Mouse (Mus musculus) heart, embryonic 11.5 days (tissue): ENCODE measurements at regions not wholly inside any gene's neighbourhood (a gene's known extent, or its start where the extent isn't known, plus 50 kb on each side); places are given as distances from the start of the nearest gene placed in this dataset.

ENCODE experiments used
- ATAC-seq: fragments of 200-750 bp; cut with Nextera tagmentation; replicated peaks from 2 replicates; pipeline ENCODE4 v1.8.0; 2017; ENCODE audit warnings: moderate library complexity; ENCODE audit not compliant: insufficient number of reproducible peaks, low FRiP score, low TSS enrichment
- H3K27ac ChIP-seq: fragments of 300-500 bp; sonication (generic); 2 replicates; pipeline ENCODE4 v1.5.1; 2014; ENCODE audit warnings: mild to moderate bottlenecking, low read depth, low read length
- H3K27me3 ChIP-seq: fragments of 300-500 bp; sonication (generic); 2 replicates; pipeline ENCODE4 v1.6.1; 2014; ENCODE audit warnings: mild to moderate bottlenecking, low read length, mixed read lengths; ENCODE audit not compliant: control insufficient read depth, insufficient read depth
- H3K36me3 ChIP-seq: fragments of 300-500 bp; sonication (generic); 2 replicates; pipeline ENCODE4 v1.6.1; 2014; ENCODE audit warnings: mild to moderate bottlenecking, low read length, moderate library complexity, mixed read lengths; ENCODE audit not compliant: control insufficient read depth, insufficient read depth
- H3K4me1 ChIP-seq: fragments of 300-500 bp; sonication (generic); 2 replicates; pipeline ENCODE4 v1.6.1; 2014; ENCODE audit warnings: low read length; ENCODE audit not compliant: control insufficient read depth, insufficient read depth
- H3K4me2 ChIP-seq: fragments of 300-500 bp; sonication (generic); 2 replicates; pipeline ENCODE4 v1.6.1; 2014; ENCODE audit warnings: mild to moderate bottlenecking, moderate library complexity
- H3K4me3 ChIP-seq: fragments of 300-500 bp; sonication (generic); 2 replicates; pipeline ENCODE4 v1.5.1; 2014; ENCODE audit warnings: low read depth, low read length
- H3K9ac ChIP-seq: fragments of 300-500 bp; sonication (generic); 2 replicates; pipeline ENCODE4 v1.6.1; 2014; ENCODE audit warnings: mild to moderate bottlenecking, low read depth, low read length, moderate library complexity
- H3K9me3 ChIP-seq: fragments of 300-500 bp; sonication (generic); replicated peaks from 2 replicates; pipeline ENCODE4 v1.6.1; 2016; ENCODE audit warnings: low read length; ENCODE audit not compliant: control insufficient read depth
- WGBS: fragments of 180-500 bp; shearing (Covaris S2); extraction: QIAGEN DNeasy Blood & Tissue Kit; methylation state at CpG from one replicate; pipeline ENCODE4 v1.1.7; 2014; ENCODE audit not compliant: insufficient replicate concordance; 5-methylcytosine and 5-hydroxymethylcytosine counted together

DNA sequence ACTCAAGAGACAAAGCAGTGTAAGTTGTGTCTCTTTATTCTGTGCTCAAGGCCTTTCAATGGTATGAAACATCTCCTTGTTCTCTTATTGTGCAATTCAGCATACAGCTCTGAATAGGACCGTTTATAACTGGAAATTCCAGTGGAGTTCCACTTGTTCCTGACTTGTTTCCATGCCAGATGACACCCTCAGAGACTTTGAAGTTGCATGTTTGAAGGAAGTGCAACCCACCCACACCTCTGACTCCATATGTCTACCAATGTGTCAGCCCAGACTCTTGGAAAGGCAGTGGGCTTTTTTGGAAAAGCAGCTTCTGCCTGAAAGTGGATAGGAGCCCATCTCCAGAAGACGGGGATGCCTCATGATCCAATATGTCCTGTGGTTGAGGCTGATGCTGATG lies 288.1 kb downstream of the Osr1 start:
- Histone ChIP-seq H3K27me3 (no peaks in the 10 kb centered on the region), H3K27ac (no peak overlapping the region), H3K4me1 (no peaks in the 10 kb centered on the region), H3K4me3 (no peak overlapping the region), H3K9ac (no peak overlapping the region), H3K9me3 (no peaks in the 10 kb centered on the region), H3K4me2 (no peak overlapping the region), H3K36me3 (no peaks in the 10 kb centered on the region)
- ATAC-seq = no peak
- WGBS = 74% methylated on average over 2 of the region's 2 CpGs

DNA sequence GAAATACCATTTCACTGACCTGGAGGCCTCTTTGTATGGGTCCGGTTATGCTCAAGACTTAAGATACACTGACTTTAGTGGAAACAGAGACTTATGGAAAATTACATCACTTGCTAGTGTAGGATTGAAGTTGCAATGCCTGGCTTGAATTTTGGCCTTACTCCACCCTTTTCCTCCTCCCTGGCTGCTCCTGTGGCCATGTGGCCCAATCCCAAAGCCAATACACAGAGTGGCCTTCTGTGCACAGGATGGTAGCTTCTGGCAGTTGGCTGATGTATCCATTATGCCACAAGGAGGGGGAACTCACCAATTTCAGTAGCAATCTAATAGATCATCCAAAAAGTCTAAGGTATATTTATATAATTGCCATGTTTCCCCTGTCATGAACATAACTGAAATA lies 292.4 kb downstream of the Osr1 start:
- no peak overlapping the region for H3K4me2 ChIP-seq
- H3K4me1 ChIP-seq = no peaks in the 10 kb centered on the region
- no peak overlapping the region for H3K27ac ChIP-seq
- no peaks in the 10 kb centered on the region for H3K36me3 ChIP-seq
- no peaks in the 10 kb centered on the region for H3K9me3 ChIP-seq
- no peak for ATAC-seq
- H3K4me3 ChIP-seq = no peak overlapping the region
- H3K9ac ChIP-seq = no peak overlapping the region
- no peaks in the 10 kb centered on the region for H3K27me3 ChIP-seq
- WGBS = 91% methylated on average over 1 of the region's 1 CpGs

DNA sequence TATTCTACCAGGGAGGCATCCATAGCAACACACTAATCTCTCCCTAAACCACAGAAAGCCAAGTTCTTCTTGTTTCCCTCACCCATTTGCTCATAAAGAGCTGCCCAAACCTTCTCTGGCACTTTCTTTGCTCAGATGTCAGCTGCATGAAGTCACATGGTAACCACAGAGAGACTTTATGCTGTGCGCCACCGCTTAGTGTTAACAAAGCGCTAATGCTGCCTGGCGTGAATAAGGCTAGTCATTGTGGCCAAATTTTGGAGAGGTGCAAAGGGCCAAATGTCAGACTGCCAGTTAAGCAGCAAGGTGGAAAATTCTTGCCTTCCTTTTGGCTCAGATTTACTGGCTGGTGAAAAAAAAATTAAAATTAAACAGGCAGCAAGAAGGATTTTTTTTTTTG lies 302.3 kb downstream of the Osr1 start:
- no peak overlapping the region for H3K27ac ChIP-seq
- H3K4me1 ChIP-seq = no peaks in the 10 kb centered on the region
- no peaks in the 10 kb centered on the region for H3K27me3 ChIP-seq
- H3K4me3 ChIP-seq = no peak overlapping the region
- H3K9me3 ChIP-seq = no peaks in the 10 kb centered on the region
- WGBS = 89% methylated on average over 4 of the region's 4 CpGs
- no peaks in the 10 kb centered on the region for H3K36me3 ChIP-seq
- H3K9ac ChIP-seq = no peak overlapping the region
- no peak for ATAC-seq
- no peak overlapping the region for H3K4me2 ChIP-seq

GRCm38 (mm10) chr12:9873214-9873613 lies 303.3 kb downstream of the Osr1 start:
- H3K4me1 ChIP-seq = no peaks in the 10 kb centered on the region
- no peak overlapping the region for H3K27ac ChIP-seq
- H3K4me2 ChIP-seq = no peak overlapping the region
- no peak for ATAC-seq
- 93% methylated on average over 1 of the region's 1 CpGs for WGBS
- H3K9ac ChIP-seq = no peak overlapping the region
- H3K9me3 ChIP-seq = no peaks in the 10 kb centered on the region
- no peaks in the 10 kb centered on the region for H3K27me3 ChIP-seq
- no peaks in the 10 kb centered on the region for H3K36me3 ChIP-seq
- no peak overlapping the region for H3K4me3 ChIP-seq

DNA sequence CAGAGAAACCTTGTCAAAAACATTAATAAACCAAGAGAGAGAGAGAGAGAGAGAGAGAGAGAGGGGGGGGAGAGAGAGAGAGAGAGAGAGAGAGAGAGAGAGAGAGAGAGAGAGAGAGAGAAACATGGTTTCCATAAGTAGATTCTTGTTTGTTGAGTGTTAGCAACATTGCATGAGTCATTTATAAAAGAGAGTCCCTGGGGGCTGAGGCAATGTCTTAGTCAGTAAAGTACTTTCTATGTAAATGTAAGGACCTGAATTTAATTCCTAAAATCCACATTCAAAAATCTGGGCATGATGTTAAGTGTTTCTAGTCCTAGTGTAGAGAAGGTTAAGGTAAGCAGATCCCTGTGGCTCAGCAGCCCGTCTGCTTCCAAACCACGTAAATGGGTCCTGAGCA lies 304.9 kb downstream of the Osr1 start:
- Histone ChIP-seq H3K4me2 (no peak overlapping the region), H3K9ac (no peak overlapping the region), H3K27me3 (no peaks in the 10 kb centered on the region), H3K36me3 (no peaks in the 10 kb centered on the region), H3K4me3 (no peak overlapping the region), H3K27ac (no peak overlapping the region), H3K4me1 (no peaks in the 10 kb centered on the region), H3K9me3 (no peaks in the 10 kb centered on the region)
- ATAC-seq = no peak
- WGBS = 81% methylated on average over 2 of the region's 2 CpGs

DNA sequence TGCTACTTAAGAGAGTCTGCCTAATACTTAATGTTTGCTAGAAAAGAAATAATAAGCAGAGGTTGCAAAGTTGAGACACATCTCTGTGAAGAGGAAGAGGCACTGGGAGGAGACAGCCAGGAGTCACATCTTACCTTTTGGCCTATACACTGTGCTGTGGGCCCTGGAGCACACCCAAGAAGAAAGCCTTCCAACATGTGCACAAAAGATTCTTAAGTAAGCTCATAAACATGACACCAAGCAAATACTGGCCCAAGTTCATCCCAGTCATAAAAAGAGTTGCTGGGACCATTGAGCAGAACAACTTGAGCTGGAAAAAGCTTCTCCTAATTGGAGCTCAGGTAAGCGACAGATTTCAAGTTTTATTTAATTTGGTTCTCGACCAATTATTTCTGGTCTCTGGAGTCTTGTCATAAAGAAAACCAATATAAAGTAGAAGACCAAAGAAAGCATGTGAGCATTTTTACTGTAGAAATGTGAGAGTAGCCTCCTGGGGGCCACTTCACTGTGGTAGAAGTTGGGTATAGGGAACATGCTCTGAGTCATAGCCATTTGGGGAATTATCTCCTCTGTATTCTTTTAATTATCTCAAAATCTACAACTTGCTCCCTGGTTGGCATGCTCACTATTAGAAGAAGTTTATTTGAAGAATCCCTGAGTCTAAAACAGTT lies 312.2 kb downstream of the Osr1 start:
- no peak for ATAC-seq
- no peak overlapping the region for H3K4me2 ChIP-seq
- H3K27me3 ChIP-seq = no peaks in the 10 kb centered on the region
- no peaks in the 10 kb centered on the region for H3K36me3 ChIP-seq
- H3K4me1 ChIP-seq = no peaks in the 10 kb centered on the region
- H3K4me3 ChIP-seq = no peak overlapping the region
- H3K27ac ChIP-seq = no peak overlapping the region
- WGBS = 91% methylated on average over 2 of the region's 2 CpGs
- no peaks in the 10 kb centered on the region for H3K9me3 ChIP-seq
- H3K9ac ChIP-seq = no peak overlapping the region

- no peak overlapping the region for H3K4me2 ChIP-seq
- H3K27me3 ChIP-seq = no peaks in the 10 kb centered on the region
- no peaks in the 10 kb centered on the region for H3K36me3 ChIP-seq
- H3K4me1 ChIP-seq = no peaks in the 10 kb centered on the region
- H3K4me3 ChIP-seq = no peak overlapping the region
- H3K9me3 ChIP-seq = no peaks in the 10 kb centered on the region
- no peak overlapping the region for H3K27ac ChIP-seq
- no peak for ATAC-seq
- WGBS = 43% methylated on average over 1 of the region's 1 CpGs
- no peak overlapping the region for H3K9ac ChIP-seq
Measured at GRCm38 (mm10) chr12:9883037-9883730, 313.3 kb downstream of the Osr1 start.

GRCm38 (mm10) chr12:9894521-9894920 lies 324.6 kb downstream of the Osr1 start:
- no peak for ATAC-seq
- no peak overlapping the region for H3K9ac ChIP-seq
- WGBS = 74% methylated on average over 2 of the region's 2 CpGs
- H3K36me3 ChIP-seq = no peaks in the 10 kb centered on the region
- H3K4me1 ChIP-seq = peaks cover 5% of the 10 kb centered on the region; the same call in 1 of the 2 replicates
- H3K4me3 ChIP-seq = no peak overlapping the region
- H3K27me3 ChIP-seq = no peaks in the 10 kb centered on the region
- H3K4me2 ChIP-seq = no peak overlapping the region
- H3K27ac ChIP-seq = no peak overlapping the region
- H3K9me3 ChIP-seq = no peaks in the 10 kb centered on the region

DNA sequence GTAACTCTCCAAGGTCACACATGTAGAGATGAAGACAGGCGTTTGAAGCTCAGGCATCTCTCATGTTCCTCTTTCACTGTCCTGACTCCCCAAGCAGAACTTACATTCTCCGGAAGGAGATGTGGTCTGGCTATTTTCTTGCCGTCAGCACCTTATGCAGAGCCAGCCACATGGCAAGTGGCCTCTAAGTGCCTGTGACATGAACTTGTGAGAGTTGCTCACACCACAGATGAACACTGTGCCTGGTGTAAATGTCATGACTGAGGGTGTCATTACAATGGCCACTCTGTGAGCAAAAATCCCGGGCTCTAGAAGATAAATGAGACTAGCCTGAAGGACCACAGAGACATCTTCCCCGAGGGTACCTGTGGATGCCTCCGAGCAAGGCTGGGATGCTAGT lies 328.1 kb downstream of the Osr1 start:
- 33% methylated on average over 6 of the region's 6 CpGs for WGBS
- Histone ChIP-seq H3K36me3 (no peaks in the 10 kb centered on the region), H3K27ac (0 out of 2 replicates have a peak overlapping the region, but pooled peaks have one; percentile 57), H3K4me1 (peaks cover 5% of the 10 kb centered on the region; the same call in 1 of the 2 replicates), H3K9me3 (no peaks in the 10 kb centered on the region), H3K4me2 (no peak overlapping the region), H3K27me3 (no peaks in the 10 kb centered on the region), H3K4me3 (no peak overlapping the region), H3K9ac (no peak overlapping the region)
- no peak; the same call in 1 of the 2 replicates for ATAC-seq
